Mouse (Mus musculus): ENCODE data around the gene Cnppd1. TPM values are rescaled to one million over a fixed set of nuclear protein-coding genes. Genes with fewer than 3 reads are reported as not detected.

The Cnppd1 gene
- polyA plus RNA-seq, 1 experiment from 2014 or later, result 34.3 TPM

DNA sequence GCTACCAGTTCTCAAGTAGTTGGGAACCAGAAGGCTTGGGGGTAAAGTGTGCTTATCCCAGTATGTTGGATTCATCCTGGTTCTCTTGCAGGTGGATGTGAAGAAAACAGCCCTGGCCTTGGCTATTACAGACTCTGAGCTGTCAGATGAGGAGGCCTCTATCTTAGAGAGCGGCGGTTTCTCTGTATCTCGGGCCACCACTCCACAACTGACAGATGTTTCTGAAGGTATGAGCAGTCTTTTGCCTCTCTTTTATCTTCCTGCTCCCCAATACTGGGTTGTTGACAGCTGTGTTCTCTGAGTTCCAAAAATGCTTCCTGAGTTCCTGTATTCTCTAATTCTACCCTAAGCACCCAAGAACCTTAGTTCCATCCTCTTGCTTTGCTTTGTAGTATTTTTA is 3.1 kb upstream of the Cnppd1 start:
- WGBS, result 89% methylated on average over 3 of the region's 3 CpGs
- Histone ChIP-seq H3K27ac (replicated peaks in 1 of 2; ENCODE audit: control insufficient read depth in 1 of 2, insufficient read depth in 1 of 2, low read depth in 2 of 2, low read length in 2 of 2) (no peak overlapping the region), H3K9me3 (ENCODE audit: control insufficient read depth, low read length) (no peaks in the 10 kb centered on the region), H3K9ac (ENCODE audit: low read length) (no peak overlapping the region), H3K4me2 (ENCODE audit: low read length) (no peak overlapping the region), H3K27me3 (ENCODE audit: control insufficient read depth, insufficient read depth, low read length) (no peaks in the 10 kb centered on the region), H3K4me1 (ENCODE audit: control insufficient read depth in 2 of 2, insufficient read depth in 2 of 2, low read length in 2 of 2) (peaks cover 5 to 18% of the 10 kb centered on the region in 2 experiments), H3K4me3 (ENCODE audit: control insufficient read depth in 1 of 2, insufficient read depth in 1 of 2, low read depth in 1 of 2, low read length in 2 of 2) (no peak overlapping the region), H3K36me3 (ENCODE audit: control insufficient read depth, insufficient read depth, low read length) (peaks cover 56% of the 10 kb centered on the region)
- no peak for ATAC-seq (ENCODE audit: insufficient number of reproducible peaks, insufficient read depth, low FRiP score, low read depth)

DNA sequence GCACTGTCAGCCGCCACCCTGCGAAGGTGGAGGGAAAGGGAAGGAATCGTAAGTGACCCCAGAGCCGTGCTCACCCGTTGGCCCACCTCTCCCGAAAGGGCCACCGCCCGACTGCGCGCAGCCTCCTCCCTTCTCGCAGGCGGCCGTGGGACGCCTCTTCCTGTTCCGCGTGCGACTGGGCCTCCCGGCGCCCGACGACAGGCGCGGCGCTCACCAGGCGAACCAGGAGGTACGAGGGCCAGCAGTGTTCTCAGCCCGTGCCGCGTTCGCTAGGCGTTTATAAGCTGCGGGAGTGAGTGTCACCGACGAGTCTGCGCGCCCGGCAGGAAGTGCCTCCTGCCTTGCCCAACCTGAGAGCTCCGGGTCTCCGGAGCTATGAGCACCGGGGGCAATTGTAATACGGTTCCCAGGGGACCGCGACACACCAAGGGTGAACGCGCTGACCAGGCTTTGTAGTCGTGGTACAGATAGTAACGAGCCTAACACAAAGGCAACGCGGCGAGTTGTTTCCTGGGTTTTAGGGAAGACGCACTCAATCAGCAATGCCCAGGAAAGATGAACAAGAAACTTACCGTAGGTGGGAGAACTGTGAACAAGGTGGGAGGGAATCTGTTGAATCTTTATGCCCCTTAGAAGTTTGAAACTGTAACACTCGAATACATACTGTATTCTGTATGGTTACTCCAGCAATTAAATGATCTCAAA is 873 bp downstream of the Cnppd1 start:
- Histone ChIP-seq H3K4me3 (ENCODE audit: control insufficient read depth in 1 of 2, insufficient read depth in 1 of 2, low read depth in 1 of 2, low read length in 2 of 2) (peak overlapping the region; percentile 84 to 90), H3K4me1 (ENCODE audit: control insufficient read depth in 2 of 2, insufficient read depth in 2 of 2, low read length in 2 of 2) (peaks cover 5 to 22% of the 10 kb centered on the region in 2 experiments), H3K4me2 (ENCODE audit: low read length) (peak overlapping the region; percentile 87), H3K27ac (replicated peaks in 1 of 2; ENCODE audit: control insufficient read depth in 1 of 2, insufficient read depth in 1 of 2, low read depth in 2 of 2, low read length in 2 of 2) (peak overlapping the region; percentile 78 to 94), H3K27me3 (ENCODE audit: control insufficient read depth, insufficient read depth, low read length) (no peaks in the 10 kb centered on the region), H3K9me3 (ENCODE audit: control insufficient read depth, low read length) (no peaks in the 10 kb centered on the region), H3K36me3 (ENCODE audit: control insufficient read depth, insufficient read depth, low read length) (peaks cover 62% of the 10 kb centered on the region), H3K9ac (ENCODE audit: low read length) (peak overlapping the region; percentile 95)
- ATAC-seq (ENCODE audit: insufficient number of reproducible peaks, insufficient read depth, low FRiP score, low read depth), result peak; percentile 14; the same call in 1 of the 2 replicates
- under 1% methylated on average over 51 of the region's 53 CpGs for WGBS

DNA sequence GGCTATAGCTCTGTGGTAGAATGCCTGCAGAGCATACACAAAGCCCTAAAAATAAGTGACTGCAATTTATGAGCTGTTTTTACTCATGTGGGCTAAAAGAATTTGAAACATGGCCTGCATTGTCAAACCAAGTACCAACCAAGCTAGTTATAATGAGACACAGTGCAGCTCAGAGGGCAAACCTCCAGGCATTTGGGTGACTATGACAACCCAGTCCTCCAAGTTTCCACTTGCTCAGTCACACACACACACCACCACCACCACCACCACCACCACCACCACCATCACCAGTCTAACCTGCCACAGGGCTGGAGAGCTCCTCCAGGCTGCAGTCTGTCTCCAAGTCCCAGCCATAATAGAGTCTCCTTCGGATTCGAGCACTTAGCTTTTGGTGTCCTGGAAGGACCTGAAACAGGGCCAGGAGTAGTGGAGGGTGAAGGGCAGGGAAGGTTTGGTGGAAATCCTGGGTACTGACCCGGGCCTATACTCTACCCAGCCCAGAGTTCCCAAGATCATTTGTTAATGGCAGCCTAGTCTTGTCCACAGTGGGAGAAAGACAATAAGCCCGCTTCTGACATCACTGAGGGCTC is 1.8 kb downstream of the Cnppd1 start:
- no peak for ATAC-seq (ENCODE audit: insufficient number of reproducible peaks, insufficient read depth, low FRiP score, low read depth)

DNA sequence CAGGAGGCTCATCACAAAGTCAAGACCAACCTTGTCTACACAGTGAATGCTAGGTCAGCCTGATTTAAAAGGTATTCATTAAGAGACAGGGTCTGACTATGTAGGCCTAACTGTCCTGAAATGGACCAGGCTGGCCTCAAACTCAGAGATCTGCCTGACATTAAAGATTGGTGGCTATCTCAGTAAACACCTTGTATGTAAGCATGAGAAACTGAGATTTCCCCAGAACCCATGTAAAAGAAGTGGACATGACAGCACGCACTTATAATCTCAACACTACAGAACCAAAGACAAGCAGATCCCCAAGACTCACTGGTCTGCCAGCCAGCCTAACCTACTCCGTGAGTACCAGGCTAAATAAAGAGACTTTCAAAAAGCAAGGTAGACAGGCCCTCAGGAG is 4.1 kb downstream of the Cnppd1 start:
- no peaks in the 10 kb centered on the region for H3K27me3 ChIP-seq (ENCODE audit: control insufficient read depth, insufficient read depth, low read length)
- H3K9ac ChIP-seq (ENCODE audit: low read length), result no peak overlapping the region
- H3K27ac ChIP-seq (replicated peaks in 1 of 2; ENCODE audit: control insufficient read depth in 1 of 2, insufficient read depth in 1 of 2, low read depth in 2 of 2, low read length in 2 of 2), result no peak overlapping the region
- no peak overlapping the region for H3K4me3 ChIP-seq (ENCODE audit: control insufficient read depth in 1 of 2, insufficient read depth in 1 of 2, low read depth in 1 of 2, low read length in 2 of 2)
- H3K36me3 ChIP-seq (ENCODE audit: control insufficient read depth, insufficient read depth, low read length), result peaks cover 53% of the 10 kb centered on the region
- no peaks in the 10 kb centered on the region for H3K9me3 ChIP-seq (ENCODE audit: control insufficient read depth, low read length)
- H3K4me2 ChIP-seq (ENCODE audit: low read length), result no peak overlapping the region
- peaks cover 5 to 16% of the 10 kb centered on the region in 2 experiments for H3K4me1 ChIP-seq (ENCODE audit: control insufficient read depth in 2 of 2, insufficient read depth in 2 of 2, low read length in 2 of 2)
- no peak for ATAC-seq (ENCODE audit: insufficient number of reproducible peaks, insufficient read depth, low FRiP score, low read depth)
- 87% methylated on average over 2 of the region's 2 CpGs for WGBS

More for the DNA sequence above, 1.8 kb downstream of the Cnppd1 start:
- Histone ChIP-seq H3K4me1 (ENCODE audit: control insufficient read depth in 2 of 2, insufficient read depth in 2 of 2, low read length in 2 of 2) (peaks cover 5 to 22% of the 10 kb centered on the region in 2 experiments), H3K9ac (ENCODE audit: low read length) (peak overlapping the region; percentile 95), H3K4me3 (ENCODE audit: control insufficient read depth in 1 of 2, insufficient read depth in 1 of 2, low read depth in 1 of 2, low read length in 2 of 2) (peak overlapping the region; percentile 84 to 90), H3K27ac (replicated peaks in 1 of 2; ENCODE audit: control insufficient read depth in 1 of 2, insufficient read depth in 1 of 2, low read depth in 2 of 2, low read length in 2 of 2) (peak overlapping the region; percentile 78 to 94; a peak in 3 of 4 replicates), H3K4me2 (ENCODE audit: low read length) (peak overlapping the region; percentile 87), H3K9me3 (ENCODE audit: control insufficient read depth, low read length) (no peaks in the 10 kb centered on the region), H3K27me3 (ENCODE audit: control insufficient read depth, insufficient read depth, low read length) (no peaks in the 10 kb centered on the region), H3K36me3 (ENCODE audit: control insufficient read depth, insufficient read depth, low read length) (peaks cover 62% of the 10 kb centered on the region)
- WGBS, result 71% methylated on average over 4 of the region's 4 CpGs

DNA sequence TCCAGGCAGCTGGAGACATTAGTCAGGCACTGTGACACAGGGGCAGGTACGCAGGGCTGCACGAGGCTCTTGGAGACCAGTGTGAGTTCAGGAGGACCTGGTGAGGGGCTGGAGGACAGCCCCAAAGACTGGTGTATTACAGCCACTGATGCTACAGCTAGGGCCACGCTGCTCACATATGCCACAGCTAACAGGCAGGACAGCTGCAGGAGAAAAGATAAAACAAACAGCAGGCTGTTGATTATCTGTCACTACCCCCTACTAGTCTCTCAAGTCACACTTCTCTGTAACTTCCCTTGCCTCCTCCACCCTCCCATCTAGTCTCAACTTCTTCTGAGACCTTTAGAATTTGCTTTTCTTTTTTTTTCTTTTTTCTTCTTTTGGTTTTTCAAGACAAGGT is 5.8 kb downstream of the Cnppd1 start:
- Histone ChIP-seq H3K27ac (replicated peaks in 1 of 2; ENCODE audit: control insufficient read depth in 1 of 2, insufficient read depth in 1 of 2, low read depth in 2 of 2, low read length in 2 of 2) (no peak overlapping the region), H3K9me3 (ENCODE audit: control insufficient read depth, low read length) (no peaks in the 10 kb centered on the region), H3K4me2 (ENCODE audit: low read length) (no peak overlapping the region), H3K27me3 (ENCODE audit: control insufficient read depth, insufficient read depth, low read length) (no peaks in the 10 kb centered on the region), H3K9ac (ENCODE audit: low read length) (no peak overlapping the region), H3K36me3 (ENCODE audit: control insufficient read depth, insufficient read depth, low read length) (peaks cover 53% of the 10 kb centered on the region), H3K4me3 (ENCODE audit: control insufficient read depth in 1 of 2, insufficient read depth in 1 of 2, low read depth in 1 of 2, low read length in 2 of 2) (no peak overlapping the region), H3K4me1 (ENCODE audit: control insufficient read depth in 2 of 2, insufficient read depth in 2 of 2, low read length in 2 of 2) (peaks cover 5 to 10% of the 10 kb centered on the region in 2 experiments)
- 40% methylated on average over 3 of the region's 3 CpGs for WGBS
- ATAC-seq (ENCODE audit: insufficient number of reproducible peaks, insufficient read depth, low FRiP score, low read depth), result no peak

DNA sequence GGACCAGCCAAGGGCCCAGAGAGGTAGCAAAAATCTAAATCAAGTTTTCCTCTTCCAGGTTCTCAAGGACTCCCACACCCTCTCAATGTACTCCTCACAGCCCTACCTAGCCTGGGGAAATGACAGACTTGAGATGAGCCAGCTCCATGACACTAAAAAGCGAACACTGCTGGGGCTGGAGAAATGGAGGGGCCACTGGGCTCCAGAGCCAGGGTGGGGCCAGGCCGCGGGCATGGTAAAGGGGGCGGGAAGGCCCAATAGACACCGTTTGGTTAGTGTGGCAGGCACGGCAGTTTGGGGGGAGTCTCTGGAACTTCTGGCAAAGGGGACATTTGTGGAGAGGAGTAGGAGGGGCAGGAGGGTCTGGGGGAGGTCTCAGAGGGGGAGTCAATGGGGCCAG is 6.2 kb downstream of the Cnppd1 start:
- Histone ChIP-seq H3K4me3 (ENCODE audit: control insufficient read depth in 1 of 2, insufficient read depth in 1 of 2, low read depth in 1 of 2, low read length in 2 of 2) (no peak overlapping the region), H3K27ac (replicated peaks in 1 of 2; ENCODE audit: control insufficient read depth in 1 of 2, insufficient read depth in 1 of 2, low read depth in 2 of 2, low read length in 2 of 2) (no peak overlapping the region), H3K4me2 (ENCODE audit: low read length) (no peak overlapping the region), H3K9me3 (ENCODE audit: control insufficient read depth, low read length) (no peaks in the 10 kb centered on the region), H3K9ac (ENCODE audit: low read length) (0 out of 2 replicates have a peak overlapping the region, but pooled peaks have one; percentile 16), H3K27me3 (ENCODE audit: control insufficient read depth, insufficient read depth, low read length) (no peaks in the 10 kb centered on the region), H3K4me1 (ENCODE audit: control insufficient read depth in 2 of 2, insufficient read depth in 2 of 2, low read length in 2 of 2) (peaks cover 5 to 10% of the 10 kb centered on the region in 2 experiments), H3K36me3 (ENCODE audit: control insufficient read depth, insufficient read depth, low read length) (peaks cover 53% of the 10 kb centered on the region)
- ATAC-seq (ENCODE audit: insufficient number of reproducible peaks, insufficient read depth, low FRiP score, low read depth), result no peak
- 67% methylated on average over 6 of the region's 6 CpGs for WGBS

DNA sequence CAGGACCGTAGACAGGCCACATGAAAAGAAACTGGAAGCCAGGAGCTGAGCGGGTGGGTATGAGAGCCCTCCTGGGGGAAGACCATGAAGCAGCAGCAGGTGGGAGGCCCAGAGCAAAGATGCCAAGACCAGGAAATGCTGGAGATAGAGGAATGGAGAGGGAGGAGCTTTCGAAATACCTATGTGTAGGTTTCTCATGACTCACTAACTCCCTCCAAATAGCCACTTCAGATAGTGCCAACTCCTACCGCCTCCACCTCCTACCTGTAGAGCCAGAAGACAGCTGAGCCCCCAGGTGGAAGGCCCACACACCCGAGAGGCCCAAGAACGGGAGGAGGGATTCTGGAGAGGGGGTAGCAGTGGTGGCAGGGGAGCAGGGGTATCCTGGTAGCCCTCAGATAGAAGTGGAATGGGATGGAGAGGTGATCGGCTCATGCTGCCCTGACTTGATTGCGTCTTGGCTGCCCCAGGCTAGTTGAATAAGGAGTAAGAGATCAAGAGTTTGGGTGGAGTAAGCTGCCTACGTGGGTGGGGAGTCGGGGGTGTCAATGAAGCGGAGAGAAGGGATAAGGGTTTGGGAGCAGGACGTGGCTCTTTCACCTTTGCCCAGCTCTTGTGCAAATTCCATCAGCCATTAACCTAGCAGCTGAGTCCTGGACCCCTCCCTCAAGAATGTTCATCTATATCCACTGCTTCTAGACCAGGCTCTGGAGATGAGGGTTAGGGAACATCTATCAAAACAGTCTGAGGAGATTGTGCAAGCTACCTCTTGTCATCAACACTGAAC is 8.9 kb downstream of the Cnppd1 start, which contains the start of gene Slc23a3:
Gene Slc23a3, minus strand, starts transcription at position 470 of the 787 bp plus-strand sequence.
- peaks cover 40% of the 10 kb centered on the region for H3K36me3 ChIP-seq (ENCODE audit: control insufficient read depth, insufficient read depth, low read length)

More for the DNA sequence above, 8.9 kb downstream of the Cnppd1 start, which contains the start of gene Slc23a3:
- H3K27me3 ChIP-seq (ENCODE audit: control insufficient read depth, insufficient read depth, low read length), result no peaks in the 10 kb centered on the region
- H3K4me2 ChIP-seq (ENCODE audit: low read length), result no peak within 1 kb of the TSS
- ATAC-seq (ENCODE audit: insufficient number of reproducible peaks, insufficient read depth, low FRiP score, low read depth), result no peak
- no peak within 1 kb of the TSS for H3K27ac ChIP-seq (replicated peaks in 1 of 2; ENCODE audit: control insufficient read depth in 1 of 2, insufficient read depth in 1 of 2, low read depth in 2 of 2, low read length in 2 of 2)
- no peaks in the 10 kb centered on the region for H3K9me3 ChIP-seq (ENCODE audit: control insufficient read depth, low read length)
- no peak within 1 kb of the TSS for H3K9ac ChIP-seq (ENCODE audit: low read length)
- H3K4me1 ChIP-seq (ENCODE audit: control insufficient read depth in 2 of 2, insufficient read depth in 2 of 2, low read length in 2 of 2), result no peaks in the 10 kb centered on the region
- H3K4me3 ChIP-seq (ENCODE audit: control insufficient read depth in 1 of 2, insufficient read depth in 1 of 2, low read depth in 1 of 2, low read length in 2 of 2), result no peak within 1 kb of the TSS
- WGBS, result 54% methylated on average over 12 of the region's 12 CpGs

Measured in heart, embryonic 14.5 days (tissue).